Mouse (Mus musculus): ENCODE data around the gene Myof. TPM values are rescaled to one million over a fixed set of nuclear protein-coding genes. Genes with fewer than 3 reads are reported as not detected.

Myof gene
- polyA plus RNA-seq (2017; shearing (Covaris generic)): 0.56 TPM

GRCm38 (mm10) chr19:38043281-38043981 is at the start of gene Myof:
Gene Myof (minus strand): TSS chr19:38043577.

GRCm38 (mm10) chr19:38054720-38055192 is 11.4 kb upstream of the Myof start, which contains the start of gene Cep55:
Gene Cep55 (plus strand): TSS chr19:38055011.

Other genes with a start within 250 kb of the Myof start
- 5.8 TPM for gene Cep55, start 11.4 kb upstream of the Myof start, polyA plus RNA-seq (2017; shearing (Covaris generic))
- not detected for gene Ffar4, start 53.5 kb upstream of the Myof start, polyA plus RNA-seq (2017; shearing (Covaris generic))
- not detected for gene Rbp4, start 81.7 kb upstream of the Myof start, polyA plus RNA-seq (2017; shearing (Covaris generic))
- gene Pde6c, start 89.2 kb upstream of the Myof start, polyA plus RNA-seq (2017; shearing (Covaris generic)): 0.10 TPM
- 24.1 TPM for gene Fra10ac1, start 180.6 kb upstream of the Myof start, polyA plus RNA-seq (2017; shearing (Covaris generic))
- gene Lgi1, start 221.0 kb upstream of the Myof start, polyA plus RNA-seq (2017; shearing (Covaris generic)): 0.13 TPM

All from inflammation-experienced regulatory T-cells, adult 16 weeks (primary cell).